Mouse (Mus musculus) spleen, adult 2 months (tissue): ENCODE results near the gene Cysrt1.

Experiments
- CTCF ChIP-seq: fragments of 200-500 bp; IDR thresholded peaks from 2 replicates; pipeline ENCODE4 v1.5.1; 2011; ENCODE audit warnings: mild to moderate bottlenecking, inconsistent platforms; ENCODE audit not compliant: insufficient read depth, insufficient read length, insufficient replicate concordance; ENCODE audit errors: extremely low read depth
- POLR2A ChIP-seq: fragments of 200-500 bp; IDR thresholded peaks from 2 replicates; pipeline ENCODE4 v1.6.1; 2011; ENCODE audit warnings: low read depth, low read length, inconsistent platforms

GRCm38 (mm10) chr2:25223681-25224491, 18.4 kb downstream of the Cysrt1 start:
- TF ChIP-seq POLR2A (no peak), CTCF (no peak)
